Mouse (Mus musculus): Measurements from ENCODE around the gene Mpdz. TPM values are rescaled to one million over a fixed set of nuclear protein-coding genes. Genes with fewer than 3 reads are reported as not detected.

Gene Mpdz
- polyA plus RNA-seq (2012; rRNA removed) = 9.4 and 10.0 TPM in 2 replicates

GRCm38 (mm10) chr4:81442078-81442981 is at the start of gene Mpdz:
Gene Mpdz (minus strand): TSS chr4:81442815.

